Mouse (Mus musculus): Measurements from ENCODE around the gene Ces2h. TPM values are rescaled to one million over a fixed set of nuclear protein-coding genes. Genes with fewer than 3 reads are reported as not detected.

Gene Ces2h
- polyA plus RNA-seq, 1 experiment, result not detected

DNA sequence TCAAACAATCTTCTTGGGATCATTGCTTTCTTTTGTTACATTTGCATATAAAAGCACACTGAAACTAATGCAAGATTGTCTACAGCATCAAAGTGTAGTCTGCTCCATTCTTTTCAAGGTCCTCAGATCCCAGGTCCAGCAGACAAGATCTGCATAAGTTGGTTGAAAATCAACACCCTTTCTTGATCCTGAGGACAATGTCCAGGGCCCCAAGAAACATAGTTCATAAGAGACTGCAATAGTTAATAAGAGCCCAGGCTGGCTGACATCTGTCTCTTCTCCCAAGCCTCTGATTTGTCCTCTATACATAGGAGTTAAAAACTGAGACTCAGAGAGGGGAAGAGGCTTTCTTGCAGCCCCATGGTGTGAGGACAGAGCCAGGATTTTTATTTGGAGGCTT is 68.3 kb downstream of the Ces2h start:
- Histone ChIP-seq H3K4me3 (ENCODE audit: insufficient read depth, low read length) (no peak overlapping the region), H3K4me1 (ENCODE audit: control insufficient read depth, insufficient read depth, low read length) (no peaks in the 10 kb centered on the region), H3K27ac (ENCODE audit: insufficient read depth, low read length) (no peak overlapping the region)
- TF ChIP-seq CTCF (IDR thresholded peaks at IDR 0.05; ENCODE audit: extremely low read depth, insufficient read depth, low read length) (no peak), POLR2A (IDR thresholded peaks at IDR 0.05; ENCODE audit: extremely low read depth, insufficient read depth, low read length) (no peak)

Other genes with a start within 250 kb of the Ces2h start
- 0.08 and 0.10 TPM in 2 replicates for gene Ces2b, start 169.3 kb upstream of the Ces2h start, polyA plus RNA-seq (2012; rRNA removed)
- 0.06 TPM in 1 of 2 replicates, not detected in the other for gene Ces2c, start 153.8 kb upstream of the Ces2h start, polyA plus RNA-seq (2012; rRNA removed)
- gene Ces2e, start 74.6 kb upstream of the Ces2h start, polyA plus RNA-seq (2012; rRNA removed), result 0.04 TPM in 2 replicates
- not detected in 2 replicates for gene Ces2f, start 53.5 kb upstream of the Ces2h start, polyA plus RNA-seq (2012; rRNA removed)
- 0.13 and 0.25 TPM in 2 replicates for gene Ces2g, start 39.1 kb upstream of the Ces2h start, polyA plus RNA-seq (2012; rRNA removed)
- gene Ces3a, start 47.7 kb downstream of the Ces2h start, polyA plus RNA-seq (2012; rRNA removed), result not detected in 2 replicates
- gene Ces3b, start 82.9 kb downstream of the Ces2h start, polyA plus RNA-seq (2012; rRNA removed), result not detected in 2 replicates
- not detected in 2 replicates for gene Ces4a, start 130.9 kb downstream of the Ces2h start, polyA plus RNA-seq (2012; rRNA removed)
- gene Cbfb, start 169.8 kb downstream of the Ces2h start, polyA plus RNA-seq (2012; rRNA removed), result 17.7 and 18.5 TPM in 2 replicates
- 39.4 and 39.5 TPM in 2 replicates for gene D230025D16Rik, start 224.3 kb downstream of the Ces2h start, polyA plus RNA-seq (2012; rRNA removed)

All from cortical plate, adult 2 months (tissue).